Mouse (Mus musculus) megakaryocyte, embryonic 14.5 days (primary cell): Measurements from ENCODE around the gene Sparc.

ENCODE experiments used
- FLI1 ChIP-seq: IDR thresholded peaks from 2 replicates; pipeline ENCODE4 v1.6.1; 2012; ENCODE audit warnings: low read length, inconsistent platforms, mixed read lengths
- GATA1 ChIP-seq: IDR thresholded peaks from 3 replicates; pipeline ENCODE4 v1.6.1; 2012; ENCODE audit warnings: mixed read lengths, low read length, inconsistent platforms, borderline replicate concordance

- TF ChIP-seq GATA1 (no peak), FLI1 (no peak)
Observed at GRCm38 (mm10) chr11:55432981-55433380, 10.0 kb upstream of the Sparc start.
